Mouse (Mus musculus) olfactory bulb, adult 2 months (tissue): Measurements from ENCODE around the gene Cnp. TPM values are rescaled to one million over a fixed set of nuclear protein-coding genes. Genes with fewer than 3 reads are reported as not detected.

Experiments used
- H3K27ac ChIP-seq: fragments of 200-500 bp; 2 replicates; pipeline ENCODE4 v1.5.1; 2012; ENCODE audit warnings: low read depth, low read length; ENCODE audit not compliant: insufficient read depth
- H3K4me1 ChIP-seq: fragments of 200-500 bp; 2 replicates; pipeline ENCODE4 v1.6.1; 2012; ENCODE audit warnings: low read length; ENCODE audit not compliant: control insufficient read depth, insufficient read depth
- H3K4me3 ChIP-seq: fragments of 200-500 bp; 2 replicates; pipeline ENCODE4 v1.5.1; 2012; ENCODE audit warnings: mild to moderate bottlenecking, low read depth, low read length, moderate library complexity; ENCODE audit not compliant: insufficient read depth
- CTCF ChIP-seq: fragments of 200-500 bp; IDR thresholded peaks from 2 replicates; pipeline ENCODE4 v1.5.1; 2012; ENCODE audit warnings: low read depth, mild to moderate bottlenecking, low read length, moderate library complexity; ENCODE audit not compliant: insufficient read depth
- POLR2A ChIP-seq: fragments of 200-500 bp; IDR thresholded peaks from 2 replicates; pipeline ENCODE4 v1.6.1; 2012; ENCODE audit warnings: mild to moderate bottlenecking, low read depth, low read length, moderate library complexity; ENCODE audit not compliant: insufficient read depth
- WGBS: fragments of 180-500 bp; shearing (Covaris S2); methylation state at CpG from one replicate; pipeline ENCODE4 v1.1.7; 2018; 5-methylcytosine and 5-hydroxymethylcytosine counted together
- polyA plus RNA-seq: library from polyadenylated mRNA; stranded (reverse); fragments of >200 nt; gene quantifications from 2 replicates; pipeline ENCODE4 v1.2.4, GENCODE M21; 2012; ENCODE audit warnings: low replicate concordance; ENCODE audit not compliant: missing spikeins, insufficient read depth, insufficient read length

Cnp gene
- polyA plus RNA-seq, 1 experiment = not detected

DNA sequence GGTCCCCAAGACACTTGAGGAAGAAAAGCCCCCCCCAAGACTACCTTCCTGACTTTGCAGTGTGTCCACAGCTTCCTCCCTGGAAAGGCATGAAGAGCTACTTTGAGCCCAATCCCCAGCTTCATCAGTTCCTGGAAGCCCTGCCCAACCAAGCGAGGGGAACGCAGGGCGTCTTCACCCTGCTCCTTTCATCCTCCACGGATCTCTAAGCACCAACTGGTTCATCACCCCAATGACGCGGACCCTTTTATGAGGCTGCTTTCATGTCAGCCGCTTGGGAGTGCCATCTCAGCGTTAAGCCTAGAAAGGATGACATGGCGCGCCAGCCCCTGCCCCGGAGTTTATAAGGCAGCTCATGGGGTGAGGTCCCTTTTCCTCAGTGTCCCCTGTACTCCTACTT lies 45.3 kb downstream of the Cnp start, which contains the start of gene Dnajc7:
Gene Dnajc7 (minus strand): TSS at position 187 of the 400 bp plus-strand sequence.
- peaks cover 13% of the 10 kb centered on the region for H3K4me1 ChIP-seq
- peak within 1 kb of the TSS; percentile 75 for H3K4me3 ChIP-seq
- TF ChIP-seq CTCF (no peak), POLR2A (no peak)
- H3K27ac ChIP-seq = peak within 1 kb of the TSS; percentile 83
- under 1% methylated on average over 11 of the region's 11 CpGs for WGBS

DNA sequence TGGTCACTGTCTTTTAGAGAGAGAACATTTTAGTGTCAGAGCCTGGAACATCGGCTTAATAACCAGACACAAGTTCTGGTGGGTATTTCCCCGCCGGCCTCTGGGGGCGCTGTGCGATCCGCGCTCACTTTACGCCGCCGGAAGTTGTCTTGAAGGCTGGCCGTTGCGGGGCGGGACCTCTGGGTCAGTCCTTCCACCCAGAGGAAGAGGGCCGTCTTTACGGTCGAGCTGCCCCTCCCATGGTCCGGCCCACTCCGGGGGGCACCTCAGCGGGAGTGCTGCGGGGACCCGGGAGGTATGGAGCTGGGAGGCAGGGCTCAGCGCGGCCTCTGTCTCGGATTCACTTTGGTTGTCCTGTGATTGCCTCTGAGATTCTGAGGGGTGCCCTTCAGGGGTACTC lies 48.0 kb downstream of the Cnp start:
- 1% methylated on average over 24 of the region's 24 CpGs for WGBS
- peak overlapping the region; percentile 69 for H3K4me3 ChIP-seq
- TF ChIP-seq CTCF (peak; percentile 73), POLR2A (peak; percentile 81)
- H3K27ac ChIP-seq = peak overlapping the region; percentile 41
- H3K4me1 ChIP-seq = peaks cover 8% of the 10 kb centered on the region

DNA sequence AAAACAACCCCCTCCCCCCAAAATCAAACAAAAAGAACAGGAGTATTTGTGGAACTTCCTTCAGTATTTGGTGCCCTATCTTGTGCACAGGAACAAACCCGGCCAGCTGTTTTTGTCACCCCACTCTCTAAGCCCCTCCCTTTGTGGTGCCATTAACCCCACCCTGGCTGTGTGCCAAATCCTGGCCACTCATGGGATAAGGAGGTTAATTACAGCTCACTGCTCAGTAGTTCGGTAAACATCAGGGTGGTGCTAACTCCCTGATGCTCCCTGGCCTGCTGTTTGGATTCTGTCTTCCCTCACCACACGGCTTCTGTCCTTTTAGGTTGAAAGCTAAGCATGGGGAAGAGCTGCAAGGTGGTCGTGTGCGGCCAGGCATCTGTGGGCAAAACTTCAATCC lies 49.2 kb downstream of the Cnp start:
- Histone ChIP-seq H3K27ac (no peak overlapping the region), H3K4me3 (no peak overlapping the region), H3K4me1 (peaks cover 11% of the 10 kb centered on the region)
- TF ChIP-seq POLR2A = no peak
- no peak for TF ChIP-seq CTCF
- 34% methylated on average over 5 of the region's 5 CpGs for WGBS

DNA sequence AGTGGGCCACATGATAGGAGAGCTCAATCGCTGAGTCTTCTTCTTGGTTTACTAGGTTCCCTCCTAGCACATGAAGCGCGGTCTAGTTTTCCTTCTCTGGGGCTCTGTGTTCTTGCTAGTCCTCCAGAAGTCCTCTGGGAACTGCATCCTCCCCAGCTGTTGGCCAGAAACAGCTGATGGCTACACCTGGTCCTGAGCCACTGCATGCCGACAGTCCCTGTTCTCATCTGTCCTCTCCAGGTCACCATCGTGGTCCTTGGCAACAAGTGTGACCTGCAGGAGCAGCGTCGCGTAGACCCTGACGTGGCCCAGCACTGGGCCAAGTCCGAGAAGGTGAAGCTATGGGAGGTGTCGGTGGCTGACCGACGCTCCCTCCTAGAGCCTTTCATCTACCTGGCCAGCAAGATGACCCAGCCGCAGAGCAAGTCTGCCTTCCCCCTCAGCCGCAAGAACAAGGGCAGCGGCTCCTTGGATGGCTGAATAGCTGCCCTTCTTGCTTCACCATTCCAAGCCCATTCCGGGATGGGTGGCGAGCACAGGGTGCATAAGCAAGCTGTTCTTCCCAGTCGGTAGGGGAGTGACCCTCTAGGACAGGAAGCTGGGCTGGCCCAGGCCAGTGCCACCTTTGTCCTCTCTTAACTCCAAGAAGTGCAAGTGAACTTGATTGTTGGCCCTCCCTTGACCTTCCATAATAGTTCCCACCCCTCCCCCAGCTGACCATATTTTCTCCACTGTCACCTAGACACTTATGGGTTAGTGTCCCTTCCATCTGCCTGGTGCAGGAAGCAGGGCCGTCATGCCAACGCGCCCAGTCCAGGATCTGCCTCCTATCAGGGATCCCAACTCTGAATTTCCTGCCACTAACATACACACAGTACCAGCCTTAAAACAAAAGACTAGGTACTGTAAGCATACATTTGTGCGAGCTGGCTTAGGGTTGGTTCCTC lies 51.3 kb downstream of the Cnp start:
- Histone ChIP-seq H3K4me3 (no peak overlapping the region), H3K27ac (no peak overlapping the region), H3K4me1 (peaks cover 16% of the 10 kb centered on the region)
- WGBS = 93% methylated on average over 23 of the region's 23 CpGs
- no peak for TF ChIP-seq CTCF
- no peak for TF ChIP-seq POLR2A

DNA sequence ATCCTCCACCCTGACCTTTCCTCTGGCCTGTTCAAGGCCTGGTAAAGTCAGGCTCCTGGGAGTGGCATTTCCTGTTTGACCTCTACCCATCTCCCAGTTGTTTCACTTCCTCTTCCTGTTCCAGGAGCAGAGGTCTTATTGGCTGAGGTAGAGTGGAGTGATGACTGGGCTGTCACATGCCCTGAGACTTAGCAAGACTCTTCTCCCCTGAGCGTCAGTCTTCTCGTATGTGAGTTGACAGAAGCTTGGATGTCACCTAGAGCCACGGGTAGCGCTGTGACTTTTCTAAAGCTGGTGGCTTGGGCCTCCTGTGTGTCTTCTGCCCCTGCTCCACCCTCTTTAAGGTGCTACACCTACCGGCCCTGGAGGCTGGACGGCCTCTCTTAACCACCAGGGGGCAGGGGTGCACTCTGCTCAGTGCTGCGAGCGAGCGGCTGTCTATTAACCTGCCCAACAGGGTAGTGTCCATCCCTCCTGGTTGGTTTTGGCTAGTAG lies 52.0 kb downstream of the Cnp start:
- H3K4me3 ChIP-seq = no peak overlapping the region
- WGBS = 31% methylated on average over 9 of the region's 9 CpGs
- no peak for TF ChIP-seq POLR2A
- peak; percentile 77 for TF ChIP-seq CTCF

DNA sequence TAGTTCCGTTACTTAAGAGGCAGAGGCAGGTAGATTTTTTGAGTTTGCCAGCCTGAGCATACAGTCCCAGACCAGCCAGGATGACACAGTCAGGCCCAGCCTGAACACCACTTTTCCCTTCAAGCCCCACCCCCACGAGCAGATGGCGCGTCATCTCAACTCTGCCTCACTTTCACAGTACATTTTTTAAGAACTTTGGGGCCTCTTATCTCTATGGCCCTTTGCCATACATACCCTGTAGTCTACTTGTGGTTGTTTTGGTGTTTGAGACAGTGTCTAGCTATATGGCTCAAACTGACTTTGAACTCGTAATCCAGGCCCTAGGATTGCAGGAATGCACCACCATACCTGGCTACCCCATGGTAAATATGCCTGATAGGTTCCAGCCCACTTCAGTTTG lies 53.4 kb downstream of the Cnp start:
- no peak for TF ChIP-seq POLR2A
- no peak for TF ChIP-seq CTCF
- 89% methylated on average over 5 of the region's 5 CpGs for WGBS
- H3K4me1 ChIP-seq = peaks cover 16% of the 10 kb centered on the region
- no peak overlapping the region for H3K4me3 ChIP-seq
- H3K27ac ChIP-seq = no peak overlapping the region

More for the DNA sequence above, 52.0 kb downstream of the Cnp start:
- Histone ChIP-seq H3K27ac (no peak overlapping the region), H3K4me1 (peaks cover 16% of the 10 kb centered on the region)

DNA sequence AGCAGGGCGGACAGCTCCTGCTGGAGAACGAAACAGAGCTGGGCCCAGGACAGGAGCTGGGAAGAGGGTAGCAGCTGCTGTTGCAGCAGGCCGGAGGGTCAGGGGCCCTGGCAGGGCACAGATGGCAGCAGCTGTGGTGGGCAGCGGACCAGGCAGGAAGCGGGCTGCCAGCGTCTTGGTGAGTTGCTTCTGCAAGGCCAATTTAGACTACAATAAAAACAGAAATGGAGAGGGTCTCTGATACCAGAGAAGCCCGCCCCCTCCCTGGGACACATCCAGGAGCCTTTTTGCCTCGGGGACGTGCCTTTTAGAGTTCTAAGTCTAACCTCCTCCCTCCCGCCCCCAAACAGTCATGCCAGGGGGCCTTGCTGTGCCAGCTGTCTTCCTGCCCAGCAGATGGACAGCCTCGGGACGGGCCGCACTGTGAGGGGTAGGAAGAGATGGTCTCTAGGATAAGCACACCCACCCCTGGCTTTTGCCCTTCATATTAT lies 54.2 kb downstream of the Cnp start:
- Histone ChIP-seq H3K4me1 (peaks cover 13% of the 10 kb centered on the region), H3K27ac (no peak overlapping the region), H3K4me3 (no peak overlapping the region)
- 18% methylated on average over 13 of the region's 13 CpGs for WGBS
- TF ChIP-seq POLR2A (no peak), CTCF (no peak)

DNA sequence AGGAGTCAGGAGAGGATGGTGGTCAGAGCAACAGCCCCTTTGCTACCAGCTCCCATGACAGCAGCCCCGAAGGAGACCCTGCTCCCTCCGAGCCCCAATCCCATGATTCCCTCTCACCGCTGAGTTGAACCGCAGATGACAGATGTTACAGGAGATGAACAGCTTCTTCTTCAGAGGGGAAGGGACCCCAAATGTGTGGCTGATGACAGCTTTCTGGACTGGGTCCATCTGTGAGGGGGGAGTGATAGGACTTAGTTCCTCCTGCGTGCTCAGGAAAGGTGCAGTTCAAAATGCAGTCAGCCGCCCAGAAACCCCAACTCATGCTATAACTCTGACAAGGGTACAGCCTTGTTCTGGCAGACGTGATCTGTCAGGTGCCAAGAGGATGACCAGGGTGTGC lies 59.8 kb downstream of the Cnp start:
- 77% methylated on average over 7 of the region's 7 CpGs for WGBS
- Histone ChIP-seq H3K4me3 (no peak overlapping the region), H3K4me1 (peaks cover under 1% of the 10 kb centered on the region; the same call in 1 of the 2 replicates), H3K27ac (no peak overlapping the region)
- TF ChIP-seq CTCF (no peak), POLR2A (no peak)
